In the genomic region with DNA sequence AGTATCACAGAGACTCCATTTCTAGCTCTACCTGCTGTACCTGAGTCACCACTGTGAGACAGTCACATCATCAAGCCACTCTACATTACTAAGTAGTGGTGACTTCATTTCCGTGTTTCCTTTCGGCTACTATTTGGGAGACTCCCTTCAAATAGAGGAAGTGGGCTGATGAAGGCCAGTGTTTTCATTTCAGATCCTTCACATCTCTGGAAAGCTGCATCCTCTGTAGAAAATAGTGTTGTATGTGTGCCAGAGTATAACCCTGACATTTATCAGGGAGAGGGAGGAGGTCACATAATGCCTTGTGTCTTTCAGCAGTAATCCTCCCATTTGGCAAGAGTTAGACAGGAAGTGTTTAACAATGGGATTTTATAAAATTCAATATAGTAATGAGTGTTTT, we compare ENCODE assay signal across 14 mouse cellular contexts.
DNase-seq lines count a peak whose midpoint lies in the region; ATAC-seq lines count a peak whose summit lies in the region.
"Had no signal": no experiment of that assay in that cellular context is flagged by ENCODE, and none has a peak within 500 bp of the region (broad histone marks: within the 10 kb centered on the region; RNA-seq: fewer than 3 reads in every experiment).

No protein-coding gene starts in this region.

- peak; percentile 75 for DNase-seq in heart, adult 8-10 months (ENCODE audit: low spot score)
- no peak for DNase-seq in heart, embryonic 10.5 days (ENCODE audit: low spot score)
- DNase-seq in liver, embryonic 11.5 days (ENCODE audit: low spot score) = no peak
- DNase-seq: cerebellum, adult 11 months; cerebellum, postnatal 25 days; thymus, postnatal 14 days had no signal

- H3K4me1 ChIP-seq in heart, embryonic 10.5 days = peaks cover 16% of the 10 kb centered on the region; the same call in 1 of the 2 replicates
- peaks cover 48% of the 10 kb centered on the region for H3K4me1 ChIP-seq in liver, embryonic 12.5 days
- H3K4me1 ChIP-seq in liver, embryonic 11.5 days (replicated peaks; ENCODE audit: control insufficient read depth, insufficient read depth, low read length) = peaks cover 16% of the 10 kb centered on the region
- peaks cover 19% of the 10 kb centered on the region for H3K4me1 ChIP-seq in heart, embryonic 16.5 days (ENCODE audit: control insufficient read depth, insufficient read depth, low read length)
- peaks cover 44% of the 10 kb centered on the region for H3K4me1 ChIP-seq in liver, embryonic 15.5 days (replicated peaks)

- no peak for ATAC-seq in liver, embryonic 12.5 days
- no peak for ATAC-seq in liver, embryonic 11.5 days (replicated peaks; ENCODE audit: low FRiP score)
- ATAC-seq in heart, embryonic 16.5 days (replicated peaks; ENCODE audit: extremely low read depth, insufficient read depth, low FRiP score) = peak; percentile 68
- ATAC-seq in liver, embryonic 15.5 days (ENCODE audit: insufficient read depth) = no peak
- no peak for ATAC-seq in cerebellum, adult (ENCODE audit: insufficient number of reproducible peaks, low FRiP score, low TSS enrichment)
- ATAC-seq: CD4-positive, CD25-positive, alpha-beta regulatory T cell, adult 4 months; forebrain, embryonic 16.5 days had no signal

- no peaks in the 10 kb centered on the region for H3K27me3 ChIP-seq in heart, embryonic 10.5 days (ENCODE audit: insufficient read depth, poor library complexity, severe bottlenecking)
- H3K27me3 ChIP-seq in liver, embryonic 12.5 days (replicated peaks) = no peaks in the 10 kb centered on the region
- H3K27me3 ChIP-seq in liver, embryonic 11.5 days (replicated peaks; ENCODE audit: control insufficient read depth, insufficient read depth, low read length) = no peaks in the 10 kb centered on the region
- H3K27me3 ChIP-seq in heart, embryonic 16.5 days (ENCODE audit: control insufficient read depth, insufficient read depth, low read length) = no peaks in the 10 kb centered on the region
- H3K27me3 ChIP-seq in liver, embryonic 15.5 days = no peaks in the 10 kb centered on the region
- H3K27me3 ChIP-seq: megakaryocyte, embryonic 14.5 days had no signal

- 63% methylated on average over 2 of the region's 2 CpGs for WGBS in heart, embryonic 10.5 days
- 75% methylated on average over 2 of the region's 2 CpGs for WGBS in liver, embryonic 12.5 days (ENCODE audit: insufficient replicate concordance)
- WGBS in liver, embryonic 11.5 days = 88% methylated on average over 2 of the region's 2 CpGs
- WGBS in heart, embryonic 16.5 days = 59% methylated on average over 2 of the region's 2 CpGs
- 77% methylated on average over 2 of the region's 2 CpGs for WGBS in liver, embryonic 15.5 days (ENCODE audit: insufficient replicate concordance)

- no peak overlapping the region for H3K27ac ChIP-seq in heart, embryonic 10.5 days
- H3K27ac ChIP-seq in liver, embryonic 12.5 days = peak overlapping the region; percentile 45
- H3K27ac ChIP-seq in liver, embryonic 11.5 days (ENCODE audit: low read depth, low read length) = no peak overlapping the region
- H3K27ac ChIP-seq in heart, embryonic 16.5 days (ENCODE audit: low read length) = no peak overlapping the region
- peak overlapping the region; percentile 0; the same call in 1 of the 2 replicates for H3K27ac ChIP-seq in liver, embryonic 15.5 days (replicated peaks)
- H3K27ac ChIP-seq: hindbrain, embryonic 14.5 days had no signal

- peaks cover 26% of the 10 kb centered on the region; the same call in 1 of the 2 replicates for H3K36me3 ChIP-seq in heart, embryonic 10.5 days
- peaks cover 36% of the 10 kb centered on the region for H3K36me3 ChIP-seq in liver, embryonic 12.5 days
- no peaks in the 10 kb centered on the region for H3K36me3 ChIP-seq in liver, embryonic 11.5 days (ENCODE audit: control insufficient read depth, insufficient read depth, low read length)
- H3K36me3 ChIP-seq in heart, embryonic 16.5 days (ENCODE audit: control insufficient read depth, insufficient read depth) = peaks cover 9% of the 10 kb centered on the region; the same call in 1 of the 2 replicates
- H3K36me3 ChIP-seq in liver, embryonic 15.5 days (replicated peaks) = peaks cover 14% of the 10 kb centered on the region

- no peaks in the 10 kb centered on the region for H3K9me3 ChIP-seq in heart, embryonic 10.5 days
- H3K9me3 ChIP-seq in liver, embryonic 12.5 days (replicated peaks) = no peaks in the 10 kb centered on the region
- H3K9me3 ChIP-seq in liver, embryonic 11.5 days (ENCODE audit: control insufficient read depth, low read length) = no peaks in the 10 kb centered on the region
- no peaks in the 10 kb centered on the region for H3K9me3 ChIP-seq in heart, embryonic 16.5 days (replicated peaks; ENCODE audit: control insufficient read depth, low read length)
- H3K9me3 ChIP-seq in liver, embryonic 15.5 days (replicated peaks) = no peaks in the 10 kb centered on the region
- H3K9me3 ChIP-seq: megakaryocyte, embryonic 14.5 days had no signal

- no peak overlapping the region for H3K4me3 ChIP-seq in heart, embryonic 10.5 days
- H3K4me3 ChIP-seq in liver, embryonic 12.5 days = no peak overlapping the region
- no peak overlapping the region for H3K4me3 ChIP-seq in liver, embryonic 11.5 days (ENCODE audit: low read depth, low read length)
- H3K4me3 ChIP-seq in heart, embryonic 16.5 days (ENCODE audit: low read length) = no peak overlapping the region
- no peak overlapping the region for H3K4me3 ChIP-seq in liver, embryonic 15.5 days (replicated peaks)
- H3K4me3 ChIP-seq: megakaryocyte, embryonic 14.5 days had no signal

- H3K4me2 ChIP-seq in liver, embryonic 12.5 days = no peak overlapping the region
- no peak overlapping the region for H3K4me2 ChIP-seq in liver, embryonic 11.5 days
- H3K4me2 ChIP-seq in heart, embryonic 16.5 days (ENCODE audit: low read depth, low read length) = no peak overlapping the region
- no peak overlapping the region for H3K4me2 ChIP-seq in liver, embryonic 15.5 days
- H3K4me2 ChIP-seq: hindbrain, embryonic 14.5 days had no signal

- no peak overlapping the region for H3K9ac ChIP-seq in liver, embryonic 12.5 days
- H3K9ac ChIP-seq in liver, embryonic 11.5 days (ENCODE audit: low read depth, low read length) = no peak overlapping the region
- H3K9ac ChIP-seq in heart, embryonic 16.5 days (ENCODE audit: low read length) = no peak overlapping the region
- H3K9ac ChIP-seq in liver, embryonic 15.5 days = no peak overlapping the region
- H3K9ac ChIP-seq: hindbrain, embryonic 14.5 days had no signal

Comparison
In these comparisons a context has a peak if more than half of its experiments do, and no peak if none do; other contexts are left out.
1. H3K27ac ChIP-seq: peak in liver, embryonic 12.5 days (single experiment) and liver, embryonic 15.5 days (single experiment); none in heart, embryonic 10.5 days (single experiment), liver, embryonic 11.5 days (single experiment) and heart, embryonic 16.5 days (single experiment).